Mouse (Mus musculus) myocyte (in vitro differentiated cells): ENCODE results near the gene Eef1akmt2.

ENCODE experiments used
- TCF12 ChIP-seq: IDR thresholded peaks from one replicate; pipeline ENCODE4 v1.6.1; 2011; ENCODE audit warnings: mild to moderate bottlenecking, control low read depth; ENCODE audit not compliant: poor library complexity, insufficient read depth, severe bottlenecking
- USF1 ChIP-seq: IDR thresholded peaks from one replicate; pipeline ENCODE4 v1.6.1; 2011; ENCODE audit warnings: low read depth, mild to moderate bottlenecking, control low read depth, moderate library complexity

GRCm38 (mm10) chr7:132812619-132813415 lies 39.7 kb downstream of the Eef1akmt2 start:
- no peak for TF ChIP-seq TCF12
- no peak for TF ChIP-seq USF1
